Mouse (Mus musculus) E14TG2a.4 (cell line): ENCODE data around the gene Ccdc141.

ENCODE experiments used
- CTCF ChIP-seq: conservative IDR thresholded peaks from 2 replicates; pipeline ENCODE4 v1.5.1; 2014; ENCODE audit warnings: low read length
- NANOG ChIP-seq: IDR thresholded peaks from 2 replicates; pipeline ENCODE4 v1.6.1; 2014; ENCODE audit warnings: borderline replicate concordance, low read length, mixed read lengths

GRCm38 (mm10) chr2:77074373-77074772 is 96.1 kb downstream of the Ccdc141 start:
- no peak for TF ChIP-seq CTCF
- no peak for TF ChIP-seq NANOG
